Mouse (Mus musculus) testis, adult 2 months (tissue): ENCODE data around the gene Comp.

Source experiments
- CTCF ChIP-seq: fragments of 200-500 bp; IDR thresholded peaks from 2 replicates; pipeline ENCODE4 v1.5.1; 2012; ENCODE audit warnings: low read depth, mild to moderate bottlenecking, inconsistent platforms, low read length, moderate library complexity; ENCODE audit not compliant: control insufficient read depth, insufficient read depth, insufficient replicate concordance
- POLR2A ChIP-seq: fragments of 200-500 bp; IDR thresholded peaks from 2 replicates; pipeline ENCODE4 v1.6.1; 2012; ENCODE audit warnings: low read depth, mild to moderate bottlenecking, inconsistent platforms, low read length, moderate library complexity; ENCODE audit not compliant: control insufficient read depth

DNA sequence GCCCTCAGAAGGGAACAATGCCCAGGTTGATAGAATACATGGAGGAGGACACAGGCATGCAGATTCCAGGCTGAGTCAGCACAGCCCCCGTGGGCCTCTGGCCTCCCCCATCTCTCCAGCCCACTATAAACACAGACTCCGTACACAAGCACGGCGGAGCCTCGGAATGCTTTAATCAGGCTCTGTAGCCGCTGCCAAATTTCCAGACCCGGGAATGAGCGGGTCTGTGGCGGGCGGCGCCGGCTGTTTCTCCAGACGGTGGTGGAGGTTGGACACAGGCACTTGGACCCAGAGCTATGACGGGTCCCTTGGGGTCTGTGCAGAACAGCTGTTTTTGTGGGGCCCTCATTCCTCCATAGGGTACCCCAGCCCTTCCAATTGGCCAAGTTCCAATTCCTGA, 45.6 kb downstream of the Comp start:
- TF ChIP-seq POLR2A (no peak), CTCF (no peak)
